Comparison of ENCODE assay signal across 8 mouse cellular contexts in the genomic region with DNA sequence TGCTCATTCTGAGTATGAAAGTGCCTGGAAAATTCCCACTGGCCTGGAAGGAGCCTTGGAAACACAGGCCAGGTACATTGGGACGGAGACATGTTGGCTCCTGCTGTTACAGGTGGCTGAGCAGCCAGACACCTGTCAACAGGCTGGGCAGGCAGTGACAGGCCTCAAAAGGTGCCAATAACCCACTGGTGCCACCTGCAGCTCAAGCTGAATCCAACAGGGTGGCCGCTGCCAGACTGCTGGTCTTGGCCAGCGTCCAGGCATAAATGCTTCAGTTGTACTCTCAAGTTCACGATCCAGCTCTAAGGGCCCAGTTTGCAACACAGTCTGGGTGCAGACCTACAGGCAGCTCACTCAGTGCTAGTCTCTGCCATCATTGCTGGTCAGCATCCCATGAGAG. TPM values are rescaled to one million over a fixed set of nuclear protein-coding genes. Genes with fewer than 3 reads are reported as not detected.
DNase-seq lines count a peak whose midpoint lies in the region; ATAC-seq and TF ChIP-seq lines count a peak whose summit lies in the region.

No protein-coding gene starts in this region.

- H3K9ac ChIP-seq in midbrain, embryonic 13.5 days (replicated peaks), result no peak overlapping the region
- no peak overlapping the region for H3K9ac ChIP-seq in midbrain, embryonic 16.5 days (ENCODE audit: low read depth, low read length)
- no peak overlapping the region for H3K9ac ChIP-seq in forebrain, postnatal 0 days

- intact Hi-C loops in left cerebral cortex, postnatal 14 days (cut with DNase I), result no loop called here

- H3K4me1 ChIP-seq in midbrain, embryonic 13.5 days (replicated peaks), result no peaks in the 10 kb centered on the region
- H3K4me1 ChIP-seq in midbrain, embryonic 16.5 days (ENCODE audit: control insufficient read depth, insufficient read depth, low read length), result no peaks in the 10 kb centered on the region
- peaks cover 4% of the 10 kb centered on the region; the same call in 1 of the 2 replicates for H3K4me1 ChIP-seq in forebrain, postnatal 0 days (ENCODE audit: insufficient read depth)

- 81% methylated on average over 4 of the region's 4 CpGs for WGBS in midbrain, embryonic 13.5 days
- 61% methylated on average over 4 of the region's 4 CpGs for WGBS in midbrain, embryonic 16.5 days
- WGBS in forebrain, postnatal 0 days, result 24% methylated on average over 4 of the region's 4 CpGs

- no peak overlapping the region for H3K4me3 ChIP-seq in midbrain, embryonic 13.5 days (replicated peaks)
- no peak overlapping the region for H3K4me3 ChIP-seq in midbrain, embryonic 16.5 days (ENCODE audit: low read depth, low read length)
- no peak overlapping the region for H3K4me3 ChIP-seq in forebrain, postnatal 0 days (ENCODE audit: low read depth, low read length)

- ATAC-seq in midbrain, embryonic 13.5 days, result peak; percentile 45; the same call in 1 of the 2 replicates
- no peak for ATAC-seq in midbrain, embryonic 16.5 days
- peak; percentile 44 for ATAC-seq in forebrain, postnatal 0 days
- no peak; the same call in 1 of the 2 replicates for ATAC-seq in megakaryocyte, adult 5-6 weeks (ENCODE audit: poor library complexity, severe bottlenecking)

- peak; percentile 50 for TF ChIP-seq CTCF in forebrain, postnatal 0 days (IDR thresholded peaks at IDR 0.05; ENCODE audit: low read depth)

- H3K36me3 ChIP-seq in midbrain, embryonic 13.5 days, result peaks cover under 1% of the 10 kb centered on the region; the same call in 1 of the 2 replicates
- peaks cover 3% of the 10 kb centered on the region; the same call in 1 of the 2 replicates for H3K36me3 ChIP-seq in midbrain, embryonic 16.5 days (ENCODE audit: control insufficient read depth, insufficient read depth, low read length)
- H3K36me3 ChIP-seq in forebrain, postnatal 0 days (ENCODE audit: insufficient read depth), result no peaks in the 10 kb centered on the region

- peak; percentile 79 for DNase-seq in adrenal gland, postnatal 25 days
- DNase-seq in forebrain, postnatal 0 days, result peak; percentile 74
- DNase-seq in heart, postnatal 4 days, result peak; percentile 89
- DNase-seq in left cerebral cortex, postnatal 14 days (ENCODE audit: low spot score in 2 of 2), result peak; percentile 55 to 61
- DNase-seq in ovary, postnatal 14 days (ENCODE audit: low spot score), result peak; percentile 48

- no peak overlapping the region for H3K27ac ChIP-seq in midbrain, embryonic 13.5 days
- no peak overlapping the region for H3K27ac ChIP-seq in midbrain, embryonic 16.5 days (ENCODE audit: low read length)
- no peak overlapping the region for H3K27ac ChIP-seq in forebrain, postnatal 0 days (ENCODE audit: low read depth, low read length)

- no peaks in the 10 kb centered on the region for H3K27me3 ChIP-seq in midbrain, embryonic 13.5 days
- H3K27me3 ChIP-seq in midbrain, embryonic 16.5 days (ENCODE audit: control insufficient read depth, insufficient read depth, low read depth, low read length), result no peaks in the 10 kb centered on the region
- H3K27me3 ChIP-seq in forebrain, postnatal 0 days (ENCODE audit: insufficient read depth, low read length), result no peaks in the 10 kb centered on the region

- no peaks in the 10 kb centered on the region; the same call in 1 of the 2 replicates for H3K9me3 ChIP-seq in midbrain, embryonic 13.5 days
- peaks cover 3% of the 10 kb centered on the region; the same call in 1 of the 2 replicates for H3K9me3 ChIP-seq in midbrain, embryonic 16.5 days (replicated peaks; ENCODE audit: control insufficient read depth, low read length, poor library complexity, severe bottlenecking)
- peaks cover 5% of the 10 kb centered on the region; the same call in 1 of the 2 replicates for H3K9me3 ChIP-seq in forebrain, postnatal 0 days (ENCODE audit: low read length)

- no peak overlapping the region for H3K4me2 ChIP-seq in midbrain, embryonic 13.5 days (replicated peaks)
- no peak overlapping the region for H3K4me2 ChIP-seq in midbrain, embryonic 16.5 days (ENCODE audit: low read length)
- no peak overlapping the region for H3K4me2 ChIP-seq in forebrain, postnatal 0 days (ENCODE audit: low read depth)

RNA-seq across cellular contexts. Expression of a gene that starts 10.7 kb away (rescaled TPM):
- 4.7 and 5.9 TPM in 2 replicates for polyA plus RNA-seq in midbrain, embryonic 13.5 days (2015; fragmentation: Nextera tagmentation; extraction: Ambion mirVana)
- polyA plus RNA-seq in midbrain, embryonic 16.5 days (2015; fragmentation: Nextera tagmentation; extraction: Ambion mirVana), result 6.8 and 8.7 TPM in 2 replicates
- total RNA-seq in adrenal gland, postnatal 25 days (2021), result 44.9 and 60.4 TPM in 2 replicates
- 16.4 and 18.8 TPM in 2 replicates for total RNA-seq in forebrain, postnatal 0 days (2014; rRNA removed)
- polyA plus RNA-seq in forebrain, postnatal 0 days (2015; fragmentation: Nextera tagmentation; extraction: Ambion mirVana), result 16.1 and 19.2 TPM in 2 replicates
- total RNA-seq in heart, postnatal 4 days (2021), result 10 to 100 TPM; 21.0 to 23.6 TPM
- total RNA-seq in left cerebral cortex, postnatal 14 days (2021), result 10 to 100 TPM; 21.8 to 22.2 TPM
- total RNA-seq in megakaryocyte, adult 5-6 weeks (2015), result 0.65 and 1.2 TPM in 2 replicates
- 0.20 and 0.51 TPM in 2 replicates for total RNA-seq in megakaryocyte, adult 5-6 weeks (2017)

Comparison
In these comparisons a context has a peak if more than half of its experiments do, and no peak if none do; other contexts are left out.
1. ATAC-seq: peak in midbrain, embryonic 13.5 days (single experiment) and forebrain, postnatal 0 days (single experiment); none in midbrain, embryonic 16.5 days (single experiment) and megakaryocyte, adult 5-6 weeks (single experiment).
2. Peak in every context shown above with its lines, with median percentiles within 50 percentile points of each other: DNase-seq.